Mouse (Mus musculus): ENCODE data around the gene Ctdspl2. TPM values are rescaled to one million over a fixed set of nuclear protein-coding genes. Genes with fewer than 3 reads are reported as not detected.
"Not testable (repeated sequence)": the region's sequence is repeated elsewhere in the genome, so short reads cannot be mapped to it uniquely, and the experiment has no call there.

Ctdspl2 gene
- 10 to 100 TPM; 30.3 to 33.4 TPM for total RNA-seq (2021)
- long read RNA-seq, experiment 1, full-length matches to known transcripts: 17 of 24 reads
- long read RNA-seq, experiment 1, partial matches to known transcripts: 2 of 24 reads
- long read RNA-seq, experiment 1, other reads (novel, unspliced or antisense): 5 of 24 reads
- long read RNA-seq, experiment 2, full-length matches to known transcripts: 9 of 14 reads
- long read RNA-seq, experiment 2, partial matches to known transcripts: 2 of 14 reads
- long read RNA-seq, experiment 2, other reads (novel, unspliced or antisense): 3 of 14 reads

DNA sequence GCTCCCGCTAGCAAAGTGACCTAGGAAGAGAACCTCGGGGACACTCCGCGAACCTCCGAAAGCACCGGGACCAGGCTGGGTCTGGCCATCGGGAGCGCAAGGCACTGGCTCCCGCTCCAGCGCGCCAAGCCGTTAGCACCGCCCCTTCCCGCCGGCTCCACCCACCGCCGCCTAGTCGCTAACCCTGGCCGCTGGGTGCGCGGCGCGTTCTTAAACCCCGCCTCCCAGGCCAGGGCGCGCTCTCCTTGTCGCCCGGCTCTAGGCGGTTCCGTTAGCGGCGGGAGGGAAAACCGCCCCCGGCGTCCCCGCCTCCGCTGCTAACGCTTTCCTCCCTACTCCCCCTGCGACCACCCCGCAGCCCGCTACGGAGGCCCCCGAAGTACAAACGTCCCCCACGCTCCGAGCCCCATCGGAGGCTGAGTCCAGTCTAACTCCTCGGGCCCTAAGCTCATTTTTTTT lies at the start of gene Ctdspl2, which contains the start of gene Mageb3:
Gene Ctdspl2 (plus strand): TSS at position 237 of the 459 bp plus-strand sequence.
Gene Mageb3 (minus strand): TSS at position 328 of the 459 bp plus-strand sequence.
- peak; percentile 93 to 95 for DNase-seq (ENCODE audit: low spot score in 2 of 2)

DNA sequence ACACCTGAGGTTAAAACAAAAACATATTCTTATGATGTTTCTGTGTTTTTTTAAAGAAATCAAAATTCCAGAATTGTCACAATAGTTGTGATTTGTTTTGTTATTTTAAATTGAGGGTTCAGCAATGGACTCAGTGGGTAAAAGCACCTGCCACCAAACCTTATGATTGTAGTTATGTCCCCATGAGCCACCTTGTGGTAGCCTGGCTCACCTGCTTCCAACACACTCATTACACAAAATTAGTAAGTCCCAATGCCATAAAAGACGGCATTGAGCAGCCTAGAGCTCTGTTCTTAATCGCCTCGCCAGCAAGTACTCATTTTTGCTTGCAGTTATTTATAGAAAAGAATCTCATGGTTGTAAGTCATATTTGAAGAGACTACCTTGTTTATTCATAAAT lies 45.8 kb upstream of the Ctdspl2 start:
- DNase-seq (ENCODE audit: low spot score in 2 of 2): no peak

DNA sequence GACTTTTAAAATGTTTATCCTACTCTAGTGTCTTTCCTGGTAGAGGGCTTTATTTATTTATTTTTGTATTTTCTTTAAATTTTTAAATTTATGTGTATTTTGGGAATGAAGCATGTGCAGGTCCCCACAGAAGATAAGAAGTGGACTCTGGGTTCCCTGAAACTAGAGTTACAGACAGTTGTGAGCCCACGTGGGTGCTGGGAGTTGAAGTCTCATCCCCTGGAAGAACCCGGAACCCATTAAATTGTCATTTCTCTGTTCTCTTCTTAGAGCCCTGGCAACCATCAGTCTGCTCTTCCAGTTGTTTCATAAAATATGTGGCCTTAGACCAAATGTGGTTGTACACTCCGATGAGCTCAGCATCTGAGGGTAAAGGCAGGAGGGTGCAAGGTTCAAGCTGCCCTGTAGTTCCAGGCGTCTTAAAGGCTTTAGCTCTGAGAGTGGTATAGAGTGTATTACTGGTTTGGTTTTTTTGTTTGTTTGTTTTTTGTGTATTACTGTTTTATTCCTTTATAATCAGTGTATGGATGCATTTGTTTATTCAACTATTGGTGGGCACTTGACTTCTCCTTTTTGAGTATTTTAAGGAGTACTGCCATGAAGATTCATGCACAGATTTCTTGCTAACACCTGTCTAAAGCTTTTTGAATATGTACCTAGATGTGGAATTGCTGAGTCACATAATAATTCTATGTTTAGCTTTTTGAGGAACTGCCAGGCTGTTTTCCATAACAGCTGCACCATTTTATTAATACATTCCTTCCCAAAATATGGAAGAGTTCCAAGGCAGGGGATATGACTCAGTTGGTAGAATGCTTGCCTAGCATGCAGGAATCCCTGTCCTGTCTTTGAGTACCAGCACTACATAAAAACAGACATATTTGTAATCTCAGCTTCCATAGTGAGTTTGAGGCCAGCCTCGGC lies 39.5 kb upstream of the Ctdspl2 start:
- peak in 1 of 2 experiments; percentile 23 for DNase-seq (ENCODE audit: low spot score in 2 of 2)

DNA sequence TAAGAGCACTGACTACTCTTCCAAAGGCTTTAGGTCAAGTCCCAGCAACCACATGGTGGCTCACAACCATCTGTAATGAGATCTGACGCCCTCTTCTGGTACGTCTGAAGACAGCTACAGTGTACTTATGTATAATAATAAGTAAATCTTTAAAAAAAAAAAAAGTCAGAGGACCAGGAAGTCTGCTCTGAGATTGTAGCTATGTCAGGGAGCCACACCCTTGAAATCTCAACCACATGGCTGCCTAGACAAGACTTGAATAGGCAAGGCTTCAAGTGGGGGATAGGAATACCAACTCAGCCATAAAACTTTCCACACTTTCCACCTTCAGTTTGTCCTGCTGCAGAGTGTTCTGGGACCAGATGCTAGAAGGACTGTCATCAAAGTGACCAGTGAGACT lies 18.2 kb upstream of the Ctdspl2 start:
- DNase-seq (ENCODE audit: low spot score in 2 of 2): not testable (repeated sequence)

DNA sequence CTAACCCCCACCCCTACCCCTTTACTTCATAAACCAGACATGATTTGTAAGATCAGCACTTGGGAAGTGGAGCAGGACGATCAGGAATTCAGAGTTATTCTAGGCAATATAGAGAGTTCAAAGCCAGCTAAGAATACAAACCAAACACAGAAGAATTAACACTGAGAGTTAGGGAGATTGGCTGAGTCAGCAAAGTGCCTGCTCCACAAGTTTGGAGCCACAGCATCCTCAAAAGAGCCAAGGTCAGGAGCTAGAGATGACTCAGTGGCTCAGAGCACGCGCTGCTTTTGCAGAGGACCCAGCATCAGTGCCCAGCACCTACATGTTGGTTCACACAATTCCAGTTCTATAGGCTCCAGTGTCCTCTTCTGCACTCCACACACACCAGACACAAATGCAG lies 12.4 kb upstream of the Ctdspl2 start:
- DNase-seq (ENCODE audit: low spot score in 2 of 2): no peak

DNA sequence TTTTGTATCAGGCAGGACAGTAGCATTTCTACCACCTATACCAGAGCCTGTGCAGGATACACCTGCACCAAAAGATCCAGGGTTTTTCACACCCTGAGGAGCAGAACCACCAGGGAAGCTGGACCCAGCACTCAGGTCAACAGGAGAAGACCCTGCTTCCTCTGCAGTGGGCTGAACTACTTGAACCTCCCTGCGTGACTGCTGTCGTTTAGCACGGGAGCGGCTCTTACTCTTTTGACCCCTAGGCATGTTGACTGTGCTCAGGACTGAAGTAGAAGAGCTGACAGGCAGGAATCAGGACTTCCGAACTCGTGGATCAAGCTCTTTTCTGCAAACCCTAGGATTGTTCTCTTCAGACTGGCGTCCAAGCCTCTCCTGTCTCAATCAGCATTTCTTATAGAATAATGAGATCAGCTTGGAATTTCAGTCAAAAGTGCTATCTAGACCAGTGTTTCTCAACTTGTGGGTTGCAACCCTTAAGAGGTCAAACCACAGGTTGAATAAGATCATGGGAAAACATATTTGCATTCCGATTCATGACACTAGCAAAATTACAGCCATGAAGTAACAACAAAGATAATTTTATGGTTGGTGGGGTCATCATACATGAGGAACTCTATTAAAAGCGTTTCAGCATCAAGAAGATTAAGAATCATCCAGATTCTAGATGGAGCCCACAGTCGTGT lies 687 bp upstream of the Ctdspl2 start:
- DNase-seq (ENCODE audit: low spot score in 2 of 2): no peak

DNA sequence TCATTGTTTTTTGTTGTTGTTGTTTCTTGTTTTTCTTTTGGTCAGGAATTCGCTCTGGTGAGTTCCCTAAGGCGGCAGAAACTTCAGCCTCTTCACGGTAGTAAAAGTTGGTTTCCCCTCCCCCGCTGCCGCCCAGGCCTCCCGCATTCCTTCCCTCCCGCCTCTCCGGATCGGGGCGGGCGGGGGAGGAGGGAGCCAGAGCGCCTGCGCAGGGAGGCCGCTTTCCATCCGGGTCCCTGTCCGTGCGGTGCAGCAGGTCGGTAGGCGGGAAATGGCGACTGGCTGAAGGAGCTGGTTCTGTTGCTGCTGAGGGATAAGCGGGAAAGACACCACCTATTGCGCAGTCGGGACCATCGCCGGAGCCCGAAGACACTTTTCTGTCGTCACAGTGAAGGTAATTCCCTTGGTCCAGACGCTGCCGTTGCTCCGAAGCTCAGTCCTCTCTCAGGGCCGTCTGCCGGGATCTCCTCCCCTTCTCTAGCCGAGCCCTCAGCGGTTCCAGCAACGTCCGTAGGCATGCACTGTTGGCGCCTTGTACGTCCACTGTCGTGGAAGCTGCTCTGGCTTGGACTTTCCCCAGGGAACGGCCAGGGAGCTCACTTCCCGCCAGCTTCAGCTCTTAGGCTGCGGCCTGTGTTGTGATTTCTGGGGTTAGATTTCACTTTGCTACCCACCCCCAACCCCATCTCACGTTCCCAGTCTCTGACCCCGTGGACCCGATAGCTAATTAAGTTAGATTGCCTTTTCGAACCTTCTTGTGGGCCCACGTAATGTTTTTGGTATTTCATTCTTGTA lies 620 bp downstream of the Ctdspl2 start:
- DNase-seq (ENCODE audit: low spot score in 2 of 2): peak; percentile 96

DNA sequence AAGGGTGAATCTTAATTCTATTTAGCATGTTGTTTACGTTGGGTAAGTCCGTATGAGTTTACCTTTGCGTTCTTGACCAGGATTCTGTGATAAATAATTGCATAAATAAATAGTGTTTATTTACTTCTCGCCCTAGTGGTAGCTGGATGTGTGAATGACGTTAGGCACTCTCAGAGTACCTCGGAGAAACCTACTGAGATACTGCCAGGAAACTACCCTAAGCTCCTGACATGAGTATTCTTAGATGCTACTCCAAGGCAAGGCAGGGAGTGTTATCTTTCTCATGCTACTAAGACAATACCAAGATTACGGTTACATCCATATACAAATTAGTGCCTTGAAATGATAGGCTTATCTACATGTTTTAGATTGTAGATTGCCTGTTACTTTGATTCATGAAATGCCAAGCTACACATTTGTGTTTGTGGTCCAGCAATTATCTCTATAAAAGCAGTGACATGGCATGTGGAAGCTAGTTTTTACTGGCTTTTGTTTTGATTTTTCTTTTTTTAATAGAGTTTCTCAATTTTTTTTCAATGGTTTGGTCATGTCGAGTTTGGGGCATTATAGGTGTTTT lies 1.5 kb downstream of the Ctdspl2 start:
- DNase-seq (ENCODE audit: low spot score in 2 of 2): no peak

DNA sequence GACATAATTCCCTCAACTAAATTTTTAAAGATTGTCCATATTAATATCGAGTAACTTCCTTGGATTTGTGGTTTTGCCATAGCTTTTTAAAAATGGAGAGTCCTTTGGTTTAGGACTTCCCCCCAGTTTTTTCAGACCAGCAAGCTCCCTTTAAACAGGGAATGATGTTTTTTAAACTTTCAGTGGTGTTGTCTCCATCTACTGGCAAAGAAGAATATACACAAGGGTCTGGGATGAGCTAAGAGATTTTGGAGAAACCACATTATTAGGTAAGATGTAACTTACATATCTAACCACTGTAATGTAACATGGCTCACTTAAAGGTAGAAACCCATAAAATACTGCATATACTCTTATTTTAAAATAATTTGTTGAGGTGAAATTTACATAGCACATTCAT lies 39.9 kb downstream of the Ctdspl2 start:
- no peak for DNase-seq (ENCODE audit: low spot score in 2 of 2)

DNA sequence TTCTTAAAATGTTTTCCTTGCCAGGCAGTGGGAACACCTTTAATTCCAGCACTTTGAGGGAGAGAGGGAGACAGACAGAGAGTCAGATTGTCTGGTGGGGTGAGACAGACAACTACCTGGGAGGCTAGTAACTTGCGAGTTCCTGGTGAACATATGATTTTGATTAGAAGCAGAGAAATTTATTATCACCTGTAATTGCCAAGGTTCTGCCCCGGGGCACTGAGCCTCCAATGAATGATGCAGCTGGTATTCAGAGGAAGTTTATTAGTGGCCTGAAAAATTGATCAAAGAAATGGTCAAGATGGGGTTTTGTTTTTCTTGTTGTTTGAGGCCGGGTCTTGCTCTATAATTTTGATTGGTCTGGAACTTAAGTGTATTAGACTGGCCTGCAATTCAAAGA lies 53.0 kb downstream of the Ctdspl2 start:
- DNase-seq (ENCODE audit: low spot score in 2 of 2): no peak

DNA sequence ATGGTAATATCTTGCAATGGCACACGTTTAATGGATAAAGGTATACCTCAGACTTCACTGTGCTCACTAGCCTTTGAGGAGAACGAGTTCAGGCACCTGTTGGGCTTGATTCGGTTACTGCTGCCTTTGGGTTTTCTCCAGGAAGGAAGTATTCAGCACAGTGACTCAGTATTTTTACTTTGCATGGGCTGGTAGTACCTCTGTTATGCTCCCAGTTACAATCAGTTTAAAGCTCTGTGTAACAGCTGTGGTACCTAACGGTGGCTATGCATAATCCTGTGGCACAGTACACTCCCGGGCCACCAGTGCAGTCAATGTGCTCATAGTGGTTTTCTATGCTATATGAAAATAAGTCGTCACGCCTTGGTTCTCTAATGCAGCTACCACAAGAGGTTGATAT lies 55.6 kb downstream of the Ctdspl2 start:
- DNase-seq (ENCODE audit: low spot score in 2 of 2): no peak

DNA sequence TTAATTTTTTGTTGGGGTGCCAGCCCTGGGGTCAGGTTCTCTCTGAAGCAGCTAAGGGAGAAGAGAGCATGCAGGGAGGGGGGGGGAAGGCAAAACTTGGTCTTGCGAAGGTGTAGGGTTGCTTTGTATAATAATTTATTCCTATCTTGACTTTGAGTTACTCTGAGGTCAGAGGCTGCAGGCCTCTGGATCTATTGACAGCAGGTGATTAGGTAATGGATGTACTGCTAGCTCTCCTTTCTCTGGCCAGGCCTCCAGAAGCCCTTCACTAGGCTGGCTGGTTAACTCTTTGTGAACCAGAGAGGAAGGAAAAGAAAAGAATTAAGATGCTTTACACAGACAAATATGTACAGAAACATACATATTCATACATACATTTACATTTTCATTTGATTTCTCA lies 62.9 kb downstream of the Ctdspl2 start:
- DNase-seq (ENCODE audit: low spot score in 2 of 2): no peak

DNA sequence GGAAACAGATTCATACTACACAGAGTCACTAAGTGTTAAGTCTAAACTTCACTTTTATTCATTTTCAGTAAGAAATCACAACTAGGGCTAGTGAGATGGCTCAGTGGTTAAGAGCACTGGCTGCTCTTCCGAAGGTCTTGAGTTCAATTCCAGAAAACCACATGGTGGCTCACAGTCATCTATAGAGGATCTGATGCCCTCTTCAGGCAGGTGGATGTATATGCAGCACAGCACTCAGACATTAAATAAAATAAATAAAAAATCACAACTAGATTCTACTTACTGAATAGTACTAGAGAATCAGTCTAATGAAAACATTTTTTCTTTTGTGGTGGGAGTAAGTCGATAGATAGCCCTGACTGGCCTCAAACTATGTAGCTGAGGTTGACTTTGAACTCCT lies 66.5 kb downstream of the Ctdspl2 start:
- no peak for DNase-seq (ENCODE audit: low spot score in 2 of 2)

DNA sequence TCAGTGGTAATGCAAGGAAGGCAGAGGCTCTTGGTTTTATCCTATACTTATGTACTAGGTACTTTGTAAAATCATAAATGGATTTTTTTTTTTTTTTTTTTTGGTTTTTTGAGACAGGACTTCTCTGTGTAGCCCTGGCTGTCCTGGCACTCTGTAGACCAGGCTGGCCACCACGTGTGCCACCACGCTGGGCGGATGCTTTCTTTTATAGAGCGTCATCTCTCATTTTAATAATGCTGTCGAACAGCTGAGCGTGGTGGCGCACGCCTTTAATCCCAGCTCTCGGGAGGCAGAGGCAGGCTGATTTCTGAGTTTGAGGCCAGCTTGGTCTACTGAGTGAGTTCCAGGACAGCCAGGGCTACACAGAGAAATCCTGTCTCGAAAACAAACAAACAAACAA lies 71.3 kb downstream of the Ctdspl2 start:
- DNase-seq (ENCODE audit: low spot score in 2 of 2): not testable (repeated sequence)

DNA sequence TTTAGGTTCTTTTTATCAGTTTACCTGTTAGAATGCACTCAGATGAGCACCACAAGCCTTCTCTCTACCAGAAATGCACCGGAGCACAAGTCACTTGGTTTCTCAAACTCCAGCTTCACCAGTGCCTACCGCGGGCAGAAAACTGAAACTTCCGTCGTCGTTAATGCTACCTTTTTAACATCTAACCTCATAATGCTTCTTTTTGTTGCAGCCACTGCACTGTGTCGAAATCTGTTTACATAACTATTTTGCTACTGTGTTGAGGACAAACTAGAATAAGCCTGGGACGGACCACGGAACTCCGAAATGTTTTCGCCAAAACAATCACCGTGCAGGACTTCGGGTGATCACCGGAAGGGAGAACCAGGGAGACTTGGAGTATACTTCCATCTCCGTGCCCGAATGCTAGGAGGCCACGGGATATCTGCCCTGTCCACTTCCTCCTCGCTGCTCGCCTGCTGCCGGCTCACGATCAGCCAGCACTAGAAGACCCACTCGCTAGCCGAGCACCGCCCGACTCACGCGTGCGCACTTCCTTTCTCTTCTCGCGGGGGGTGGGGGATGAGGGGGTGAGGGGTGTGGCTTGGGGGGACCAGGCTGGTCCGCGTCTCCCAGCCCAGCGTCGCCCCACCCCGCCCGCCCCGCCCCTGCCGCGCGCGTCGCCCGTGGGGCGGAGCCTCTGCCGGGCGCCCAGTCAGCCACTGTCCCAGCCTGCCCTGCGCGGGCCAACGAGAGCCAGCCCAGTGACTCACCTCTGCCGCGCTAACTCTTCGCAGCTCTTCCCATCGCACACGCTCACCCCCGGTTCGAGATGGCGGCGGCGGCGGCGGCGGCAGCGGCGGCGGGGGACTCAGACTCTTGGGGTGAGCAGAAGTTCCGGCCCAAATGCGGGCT lies 72.3 kb downstream of the Ctdspl2 start, which contains the start of gene Eif3j1:
Gene Eif3j1 (plus strand): TSS at position 685 of the 894 bp plus-strand sequence.
- DNase-seq (ENCODE audit: low spot score in 2 of 2): peak; percentile 80 to 89

DNA sequence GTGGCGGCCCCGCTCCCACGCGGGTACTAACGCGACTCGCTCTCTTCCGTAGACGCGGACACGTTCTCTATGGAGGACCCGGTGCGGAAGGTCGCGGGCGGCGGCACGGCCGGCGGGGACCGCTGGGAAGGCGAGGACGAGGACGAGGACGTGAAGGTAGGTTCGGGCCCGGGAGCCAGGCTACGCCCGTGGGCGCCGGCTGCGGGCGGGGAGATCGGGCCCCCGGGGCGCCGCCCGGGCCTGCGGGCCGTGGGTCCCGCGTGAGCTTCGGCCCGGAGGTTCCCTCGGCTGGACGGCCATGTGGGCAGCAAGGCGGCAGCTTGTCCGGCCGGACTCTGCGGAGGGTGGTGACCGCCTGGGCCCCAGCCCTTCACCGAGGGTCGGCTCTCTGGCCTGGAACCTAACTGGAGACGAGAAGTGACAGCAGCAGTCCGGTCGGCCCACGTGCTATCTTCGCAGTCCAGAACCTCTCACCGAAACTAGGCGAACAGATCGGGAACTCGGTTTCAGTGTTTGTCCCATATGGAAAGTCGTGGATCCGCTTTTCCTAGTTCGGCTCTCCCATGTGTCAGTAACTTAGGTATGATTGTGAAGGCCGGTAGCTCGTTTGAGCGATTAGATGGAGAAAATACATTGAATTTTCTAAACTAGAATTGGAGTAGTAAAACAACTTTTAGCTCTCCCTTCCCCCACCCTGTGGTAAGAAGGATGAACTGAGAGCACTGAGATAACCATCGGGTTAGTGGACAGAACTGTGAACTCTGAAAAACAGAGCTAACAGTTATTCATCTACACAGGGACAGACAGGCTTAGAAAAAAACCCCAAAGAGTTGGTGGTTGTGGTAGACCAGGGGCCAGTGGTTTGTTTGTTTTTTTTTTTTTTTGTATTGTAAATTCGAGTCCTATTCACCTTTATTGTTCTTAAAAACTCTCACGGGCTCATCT lies 73.2 kb downstream of the Ctdspl2 start:
- peak; percentile 28 to 39 for DNase-seq (ENCODE audit: low spot score in 2 of 2)

DNA sequence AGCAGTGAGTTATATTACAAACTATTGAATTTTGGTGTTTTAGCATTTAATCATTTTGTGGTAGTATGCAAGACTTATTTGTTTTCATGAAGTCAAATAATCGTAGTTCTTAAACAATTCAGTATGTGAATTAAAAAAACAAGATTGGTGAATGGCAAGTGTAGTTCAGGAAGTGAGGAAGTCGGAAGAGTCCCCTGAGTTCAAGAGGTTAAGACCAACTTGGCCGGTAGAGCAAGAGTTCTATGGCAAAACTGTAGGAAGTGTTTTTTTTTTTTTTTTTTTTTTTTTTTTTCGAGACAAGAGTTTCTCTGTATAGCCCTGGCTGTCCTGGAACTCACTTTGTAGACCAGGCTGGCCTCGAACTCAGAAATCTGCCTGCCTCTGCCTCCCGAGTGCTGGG lies 76.2 kb downstream of the Ctdspl2 start:
- no peak for DNase-seq (ENCODE audit: low spot score in 2 of 2)

DNA sequence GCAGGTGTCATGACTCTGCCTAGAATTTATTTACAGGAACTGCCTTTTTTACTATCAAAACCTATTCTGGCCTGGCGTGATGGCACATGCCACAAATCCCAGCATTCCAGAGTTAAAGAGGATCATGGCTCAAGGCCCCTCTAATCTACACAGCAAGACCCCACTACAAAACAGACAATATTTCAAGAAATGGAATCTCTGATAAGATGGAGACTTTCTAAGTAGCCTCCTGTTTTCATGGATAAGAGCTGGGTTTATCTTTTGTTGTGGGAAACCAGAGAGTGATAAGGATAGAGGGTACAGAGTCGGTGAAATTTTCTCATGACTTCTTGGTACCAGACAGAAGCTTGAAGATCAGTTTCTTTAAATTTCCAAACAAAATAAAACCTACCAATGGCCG lies 80.3 kb downstream of the Ctdspl2 start:
- DNase-seq (ENCODE audit: low spot score in 2 of 2): no peak

Measured in layer of hippocampus, postnatal 14 days (tissue).